In the genomic region with DNA sequence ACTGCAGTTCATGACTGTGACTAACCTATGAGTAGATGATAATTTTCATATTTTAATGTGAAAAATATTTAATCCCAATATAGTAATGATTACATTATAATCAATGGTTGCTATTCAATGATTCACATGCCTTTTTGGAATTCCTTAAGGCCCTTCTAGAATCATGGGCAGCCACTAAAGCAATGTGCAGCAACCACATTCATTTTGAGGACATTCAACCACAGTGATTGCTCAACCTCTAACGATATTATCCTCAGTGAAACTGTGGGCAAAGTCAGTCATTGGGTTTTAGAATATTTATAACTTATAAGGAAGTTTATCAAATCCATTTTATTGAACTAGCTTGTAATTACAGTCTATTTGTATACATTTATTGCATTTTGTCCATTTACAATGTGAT, we compare ENCODE assay signal across 17 mouse cellular contexts.
"Had no signal": no experiment of that assay in that cellular context is flagged by ENCODE, and none has a peak within 500 bp of the region (broad histone marks: within the 10 kb centered on the region; RNA-seq: fewer than 3 reads in every experiment).

No protein-coding gene starts in this region.

- ATAC-seq: hindbrain, embryonic 16.5 days; inflammation-experienced regulatory T-cells, adult 6 months; intestine, embryonic 15.5 days; intestine, postnatal 0 days; liver, embryonic 12.5 days had no signal

- DNase-seq: gastrocnemius, postnatal 14 days; gastrocnemius, postnatal 36 days; heart, adult 18-20 months; heart, postnatal 10 days; heart, postnatal 4 days; kidney, adult 18-20 months; kidney, adult 8-10 months; kidney, postnatal 10 days; kidney, postnatal 25 days; kidney, postnatal 4 days; layer of hippocampus, postnatal 36 days; left cerebral cortex, postnatal 4 days had no signal
